Mouse (Mus musculus) retina, adult 2 months (tissue): ENCODE measurements around the gene Spats1.
"Not testable (repeated sequence)": the region's sequence is repeated elsewhere in the genome, so short reads cannot be mapped to it uniquely, and the experiment has no call there.

Source experiments
- DNase-seq: peaks from one replicate; pipeline ENCODE4 v3.0.0-alpha.2; 2012; ENCODE audit warnings: low read depth, low spot score

Spats1 gene

DNA sequence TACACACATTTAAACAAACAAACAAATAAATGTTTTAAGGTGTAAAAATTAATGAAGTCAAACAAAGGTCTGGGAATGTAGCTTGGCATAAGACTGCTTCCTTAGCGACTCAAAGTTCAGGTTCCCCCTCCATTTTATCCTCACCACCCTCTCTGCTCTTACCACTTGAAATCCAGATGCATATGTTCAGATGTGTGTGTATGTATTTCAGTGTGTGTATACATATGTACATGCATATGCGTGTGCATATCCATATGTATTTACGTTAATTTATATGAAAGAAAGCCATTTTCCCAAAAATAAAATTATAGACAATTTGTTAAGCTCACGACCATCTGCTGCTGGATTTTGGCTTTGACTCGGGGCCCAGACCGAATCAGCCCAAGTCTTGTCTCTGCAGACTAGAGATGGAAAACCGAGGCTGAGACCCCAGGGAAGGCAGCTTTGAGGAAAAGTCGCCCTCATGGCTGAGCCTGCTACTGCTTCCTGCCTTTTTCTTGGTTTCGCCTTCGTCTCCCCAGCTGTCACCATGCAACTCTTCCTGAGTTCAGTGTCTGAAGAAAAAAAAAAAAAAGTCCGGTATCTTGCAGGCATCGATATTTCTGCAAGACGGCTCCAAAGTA lies 15.4 kb upstream of the Spats1 start:
- no peak for DNase-seq

DNA sequence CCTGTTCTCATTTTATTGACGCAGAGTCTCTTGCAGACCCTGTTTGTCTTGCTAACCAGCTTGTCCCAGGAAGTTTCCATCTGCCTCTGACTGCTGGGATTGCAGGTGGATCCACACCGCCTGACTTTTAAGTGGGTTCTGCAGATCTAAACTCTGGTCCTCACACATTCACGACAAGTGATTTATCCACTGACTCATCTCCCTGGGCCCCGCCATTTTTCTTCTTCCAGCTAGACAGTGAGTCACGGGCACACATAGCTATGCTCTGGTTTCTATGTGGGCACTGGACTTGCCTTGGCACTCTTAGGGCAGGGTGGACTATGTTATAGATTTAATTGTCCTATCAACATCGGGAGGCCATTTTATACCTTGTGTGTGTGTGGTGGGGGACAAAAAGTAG lies 14.5 kb upstream of the Spats1 start:
- no peak for DNase-seq

DNA sequence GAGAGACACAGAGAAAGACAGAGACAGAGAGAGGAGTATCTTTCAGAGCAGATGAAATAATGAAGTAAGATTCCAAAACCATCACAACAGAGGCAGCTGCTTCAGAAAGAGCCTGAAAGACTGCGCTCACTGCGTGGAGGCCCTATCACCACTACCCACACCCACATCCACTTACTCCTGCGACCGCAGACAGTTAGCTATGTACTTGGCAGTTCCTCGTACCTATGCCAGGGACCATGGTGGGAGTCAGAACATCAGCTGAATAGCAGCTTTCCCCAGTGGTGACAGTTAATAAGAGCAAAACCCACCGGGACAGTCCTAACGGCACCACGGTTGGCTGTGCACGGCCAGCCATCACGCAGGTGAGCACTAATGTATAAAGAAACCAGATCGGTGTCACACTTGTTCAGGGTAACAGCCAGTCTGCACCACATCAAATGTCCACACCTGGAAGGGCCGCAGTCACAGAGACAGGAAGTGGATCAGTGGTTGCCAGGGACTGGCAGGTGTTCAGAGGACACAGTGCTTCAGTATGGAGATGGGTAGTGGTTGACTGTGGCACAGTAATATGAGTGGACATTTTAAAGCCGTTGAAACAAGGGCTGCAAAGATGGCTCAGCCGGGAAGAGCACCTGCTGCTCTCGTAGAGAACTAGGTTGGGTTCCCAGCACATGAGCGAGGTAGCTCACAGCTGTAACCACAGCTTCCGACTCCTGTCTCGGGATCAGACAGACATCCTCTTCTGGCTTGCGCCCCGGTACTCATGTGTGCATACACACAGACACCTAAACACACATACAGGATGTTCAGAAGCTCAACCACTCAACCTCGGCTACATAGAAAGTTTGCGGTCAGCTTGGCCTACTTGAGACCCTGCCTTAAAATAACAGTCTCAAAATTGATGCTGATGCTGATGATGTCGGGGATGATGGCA lies 13.4 kb upstream of the Spats1 start:
- no peak for DNase-seq

DNA sequence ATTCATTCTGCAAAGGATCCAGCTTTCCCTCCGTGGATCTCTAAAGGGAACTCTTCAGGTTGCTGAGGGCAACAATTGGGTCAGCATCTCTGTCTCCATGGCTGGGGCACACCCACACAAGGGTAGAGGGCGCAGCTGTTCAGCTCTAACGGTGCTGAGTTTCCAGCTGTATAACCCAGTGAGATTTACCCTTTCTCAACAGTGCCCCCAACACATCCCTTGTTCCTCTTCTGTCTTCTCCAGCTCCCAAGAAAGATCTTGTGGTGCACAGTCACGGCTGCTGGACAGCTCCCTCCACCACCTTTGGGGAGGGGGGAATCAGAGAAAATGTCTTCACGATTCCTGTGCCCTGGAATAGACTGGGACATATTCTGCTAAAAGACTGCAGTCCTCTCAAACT lies 12.0 kb upstream of the Spats1 start:
- DNase-seq = no peak

DNA sequence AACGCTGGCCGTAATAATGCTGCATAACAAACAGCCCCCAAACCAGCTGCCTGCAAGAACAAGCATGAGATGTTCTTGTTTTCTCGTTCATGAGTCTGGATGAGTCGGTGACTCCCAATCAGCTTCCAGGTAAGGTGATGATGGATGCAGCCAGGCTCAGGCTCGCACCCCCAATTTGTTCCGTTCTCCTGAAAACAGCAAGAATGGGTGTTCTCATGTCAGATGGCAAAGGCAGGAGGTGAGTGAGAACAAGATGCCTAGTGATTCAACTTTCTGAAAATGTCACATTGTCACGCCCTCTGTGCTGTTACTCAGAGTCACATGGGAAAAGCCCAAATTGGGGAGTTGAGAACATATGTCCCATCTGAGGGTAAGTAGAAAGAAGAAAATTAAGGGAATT lies 10.4 kb upstream of the Spats1 start:
- DNase-seq = no peak

DNA sequence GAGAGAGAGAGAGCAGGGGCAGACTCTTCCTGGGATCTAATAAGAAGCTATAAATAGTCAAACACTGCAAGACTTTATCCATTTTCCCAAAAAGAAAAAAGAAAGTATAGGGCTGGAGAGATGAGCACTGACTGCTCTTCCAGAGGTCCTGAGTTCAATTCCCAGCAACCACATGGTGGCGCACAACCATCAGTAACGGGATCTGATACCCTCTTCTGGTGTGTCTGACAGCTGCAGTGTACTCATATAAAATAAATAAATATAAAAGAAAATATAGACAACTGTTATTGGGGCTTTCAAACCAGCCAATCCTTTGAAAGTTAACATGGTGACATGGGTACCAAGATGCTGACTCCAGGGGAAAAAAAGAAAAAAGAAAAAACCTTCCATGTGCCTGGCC lies 5.2 kb upstream of the Spats1 start:
- no peak for DNase-seq

DNA sequence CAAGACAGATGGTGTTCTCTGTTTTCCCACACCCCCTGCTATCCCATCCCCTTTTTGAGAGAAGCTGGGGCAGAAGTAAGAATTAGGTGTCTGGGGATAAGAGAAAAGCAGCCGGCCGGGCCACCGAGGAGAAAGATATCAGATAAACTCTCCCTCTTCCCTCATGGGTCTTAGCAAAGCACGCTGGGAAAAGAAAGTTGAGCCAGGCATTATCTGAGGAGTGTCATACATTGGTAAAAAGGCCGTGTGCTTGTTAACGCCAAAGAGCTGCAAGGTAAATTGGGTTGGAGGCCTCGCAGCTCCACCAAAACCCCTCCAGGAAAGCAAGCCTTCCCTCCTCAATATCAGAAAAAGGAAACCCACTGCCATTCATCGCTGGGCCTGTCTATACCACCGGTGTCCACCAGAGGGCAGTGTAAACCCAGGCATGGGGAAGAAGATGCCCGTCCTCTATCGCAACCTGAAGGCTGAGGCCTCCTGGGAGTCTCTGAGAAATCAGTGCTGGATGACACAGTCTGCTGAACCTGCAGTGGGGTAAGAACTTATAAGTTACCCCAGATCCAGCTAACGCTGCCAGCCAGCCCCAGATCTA lies 3.1 kb upstream of the Spats1 start:
- DNase-seq = peak; percentile 56

DNA sequence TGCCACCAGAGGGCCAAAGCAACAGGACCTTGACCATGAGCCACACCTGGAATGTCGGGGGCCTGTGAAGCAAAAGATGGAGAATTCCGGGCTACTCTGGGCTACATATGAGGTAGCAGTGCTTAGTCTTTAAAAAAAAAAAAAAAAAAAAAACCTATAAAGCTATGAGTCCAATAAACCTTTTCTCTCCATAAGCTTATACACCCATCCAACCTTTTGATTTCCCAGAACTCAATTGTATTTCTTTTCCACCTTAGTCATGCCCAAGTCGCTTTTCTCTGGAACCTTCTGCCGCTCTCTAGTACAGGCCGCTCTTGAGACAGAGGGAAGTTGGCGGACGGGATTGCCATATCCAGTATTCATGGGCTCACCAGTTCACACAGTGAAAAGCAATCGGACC lies 1.1 kb downstream of the Spats1 start:
- DNase-seq = no peak

DNA sequence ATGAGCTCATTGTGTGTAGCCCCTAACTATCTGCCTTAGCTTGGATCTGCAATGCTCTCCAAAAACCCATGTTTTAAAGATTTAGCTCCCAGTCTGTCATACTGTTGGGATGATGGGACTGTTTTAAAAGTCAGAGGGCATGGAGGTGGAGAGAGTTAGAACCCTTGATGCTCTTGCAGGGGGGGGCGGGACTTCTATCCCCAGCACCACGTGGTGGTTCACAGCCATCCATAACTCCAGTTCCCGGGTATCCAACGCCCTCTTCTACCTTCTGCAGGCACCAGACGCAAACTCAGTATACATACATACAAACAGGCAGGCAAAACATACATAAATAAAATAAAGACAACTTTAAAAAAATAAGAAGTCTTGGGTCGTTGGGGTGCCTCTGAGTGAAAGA lies 1.5 kb downstream of the Spats1 start:
- DNase-seq = no peak

DNA sequence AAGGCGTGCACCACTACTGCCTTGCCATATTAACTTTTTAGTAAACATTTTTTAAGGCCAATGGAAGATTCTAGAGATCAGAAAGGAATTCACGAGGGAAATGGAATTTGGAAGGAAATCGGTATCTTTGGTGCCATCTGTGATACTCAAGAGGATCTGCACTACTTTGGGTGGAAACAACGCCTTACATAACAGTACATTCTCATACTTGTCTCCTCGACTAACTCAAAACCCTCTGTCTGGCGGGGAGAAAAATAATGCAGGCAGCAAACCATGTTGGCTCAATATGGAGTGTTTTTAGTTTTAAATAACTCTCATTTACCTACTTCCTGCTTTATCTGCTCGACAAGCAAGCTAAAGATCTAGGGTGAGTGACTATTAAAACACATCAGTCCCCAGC lies 4.5 kb downstream of the Spats1 start:
- no peak for DNase-seq

DNA sequence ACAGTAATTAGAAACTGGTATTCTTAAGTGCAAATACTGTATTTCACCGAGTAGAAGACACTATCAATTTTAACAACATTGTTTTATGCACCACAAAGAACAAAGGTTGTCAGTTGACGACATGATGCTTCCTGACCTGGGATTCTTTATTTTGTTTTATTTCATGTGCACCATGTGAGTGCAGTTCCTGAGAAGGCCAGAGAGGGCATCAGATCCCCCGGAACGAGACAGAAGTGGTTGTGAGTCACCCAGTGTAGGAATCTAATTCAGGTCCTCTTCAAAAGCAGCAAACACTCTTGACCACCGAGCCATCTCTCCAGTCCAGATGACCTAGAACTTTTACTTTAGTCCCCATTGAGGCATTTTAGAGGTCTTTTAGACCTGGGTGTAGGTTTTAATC lies 6.9 kb downstream of the Spats1 start:
- DNase-seq = no peak

DNA sequence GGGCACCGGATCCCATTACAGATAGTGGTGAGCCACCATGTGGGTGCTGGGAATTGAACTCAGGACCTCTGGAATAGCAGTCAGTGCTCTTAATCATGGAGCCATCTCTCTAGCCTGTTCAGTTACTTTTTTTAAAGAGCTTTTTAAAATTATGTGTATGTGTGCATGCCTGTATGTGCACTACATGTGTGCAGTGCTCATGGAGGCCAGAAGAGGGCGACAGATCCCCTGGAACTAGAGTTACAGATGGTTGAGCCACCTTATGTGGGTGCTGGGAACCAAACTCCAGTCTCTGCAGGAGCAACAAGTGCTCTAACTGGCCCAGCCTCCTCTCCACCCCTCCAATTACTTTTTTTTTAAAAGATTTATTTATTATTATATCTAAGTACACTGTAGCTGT lies 8.5 kb downstream of the Spats1 start:
- DNase-seq = no peak

DNA sequence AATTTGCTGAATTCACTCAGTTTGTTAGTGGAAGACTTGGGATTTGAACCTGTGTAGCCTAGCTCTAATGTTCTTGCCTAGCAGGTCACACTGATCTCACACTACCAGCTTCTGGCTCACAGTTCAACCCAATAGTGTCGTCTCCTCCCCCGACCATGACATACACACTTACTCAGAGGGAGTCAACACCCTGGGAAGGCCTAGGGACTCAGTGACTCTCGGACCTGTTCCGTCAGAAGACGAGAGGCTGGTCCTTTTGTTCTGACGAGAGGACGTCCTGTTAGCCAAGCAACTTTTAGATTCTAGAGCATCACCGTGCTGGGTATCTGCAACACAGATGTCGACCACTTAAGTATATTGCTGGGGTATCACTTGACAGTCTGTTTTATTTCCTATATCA lies 11.0 kb downstream of the Spats1 start:
- no peak for DNase-seq

DNA sequence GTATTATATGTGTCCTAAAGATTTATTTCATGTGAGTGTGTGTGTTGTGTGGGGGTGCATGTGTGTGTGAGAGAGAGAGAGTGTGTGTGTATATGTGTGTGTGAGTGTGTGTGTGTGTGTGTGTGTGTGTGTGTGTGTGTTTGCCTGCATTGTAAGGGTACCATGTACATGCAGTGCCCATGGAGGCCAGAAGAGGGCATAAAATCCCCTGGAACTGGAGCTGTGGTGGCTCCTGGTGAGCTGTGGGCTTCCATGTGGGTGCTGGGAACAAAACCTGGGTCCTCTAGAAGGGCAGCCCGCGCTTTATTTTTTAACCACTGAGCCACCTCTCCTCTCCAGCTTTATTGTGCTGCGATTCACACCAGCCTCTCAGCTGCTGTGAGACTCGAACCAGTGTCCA lies 12.7 kb downstream of the Spats1 start:
- no peak for DNase-seq

DNA sequence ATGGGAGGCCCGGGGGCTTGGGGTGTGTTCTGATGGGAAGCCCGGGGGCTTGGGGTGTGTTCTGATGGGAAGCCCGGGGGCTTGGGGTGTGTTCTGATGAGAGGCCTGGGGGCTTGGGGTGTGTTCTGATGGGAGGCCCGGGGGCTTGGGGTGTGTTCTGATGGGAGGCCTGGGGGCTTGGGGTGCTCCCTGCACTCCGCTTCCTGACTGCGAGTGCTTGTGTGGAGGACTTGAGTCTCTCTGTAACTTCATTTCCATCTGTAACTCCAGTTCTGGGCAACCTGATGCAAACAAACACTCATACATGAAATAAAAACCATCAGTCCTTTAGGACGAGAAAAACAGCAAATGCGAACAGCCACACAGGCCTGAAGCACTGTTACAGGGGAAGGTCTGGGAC lies 16.2 kb downstream of the Spats1 start:
- no peak for DNase-seq

DNA sequence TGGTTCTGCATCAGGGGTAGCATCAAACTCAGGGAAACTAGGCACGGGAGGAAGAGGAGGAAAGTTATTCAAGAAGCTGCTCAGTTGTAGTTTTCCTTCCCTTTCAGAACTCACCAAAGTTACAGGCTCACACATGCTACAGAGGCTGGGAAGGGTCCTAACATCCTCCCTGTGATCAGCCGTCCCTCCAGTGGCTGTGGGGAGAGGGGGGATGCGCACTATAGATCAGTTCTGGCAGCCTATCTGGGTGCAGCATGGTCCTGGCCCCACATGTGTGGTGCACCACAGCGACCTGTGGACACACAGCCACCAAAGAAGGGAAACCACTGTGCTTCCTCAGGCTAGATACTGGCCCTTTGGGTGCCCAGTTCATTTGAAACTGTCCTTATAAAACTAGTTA lies 16.7 kb downstream of the Spats1 start:
- no peak for DNase-seq

DNA sequence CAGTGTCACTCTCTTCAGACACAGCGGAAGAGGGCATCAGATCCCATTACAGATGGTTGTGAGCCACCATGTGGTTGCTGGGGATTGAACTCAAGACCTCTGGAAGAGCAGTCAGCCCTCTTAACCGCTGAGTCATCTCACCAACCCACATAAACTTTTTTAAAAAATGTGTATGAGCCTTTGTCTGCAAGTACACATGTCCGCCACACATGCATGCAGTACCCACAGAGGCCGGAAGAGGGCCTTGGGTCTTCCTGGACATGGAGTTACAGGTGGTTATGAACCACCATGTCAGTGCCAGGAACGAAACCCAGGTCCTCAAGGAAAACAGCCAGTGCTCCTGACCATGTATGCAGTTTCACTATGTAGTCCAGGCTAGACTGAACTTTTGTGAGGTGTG lies 17.7 kb downstream of the Spats1 start:
- no peak for DNase-seq

DNA sequence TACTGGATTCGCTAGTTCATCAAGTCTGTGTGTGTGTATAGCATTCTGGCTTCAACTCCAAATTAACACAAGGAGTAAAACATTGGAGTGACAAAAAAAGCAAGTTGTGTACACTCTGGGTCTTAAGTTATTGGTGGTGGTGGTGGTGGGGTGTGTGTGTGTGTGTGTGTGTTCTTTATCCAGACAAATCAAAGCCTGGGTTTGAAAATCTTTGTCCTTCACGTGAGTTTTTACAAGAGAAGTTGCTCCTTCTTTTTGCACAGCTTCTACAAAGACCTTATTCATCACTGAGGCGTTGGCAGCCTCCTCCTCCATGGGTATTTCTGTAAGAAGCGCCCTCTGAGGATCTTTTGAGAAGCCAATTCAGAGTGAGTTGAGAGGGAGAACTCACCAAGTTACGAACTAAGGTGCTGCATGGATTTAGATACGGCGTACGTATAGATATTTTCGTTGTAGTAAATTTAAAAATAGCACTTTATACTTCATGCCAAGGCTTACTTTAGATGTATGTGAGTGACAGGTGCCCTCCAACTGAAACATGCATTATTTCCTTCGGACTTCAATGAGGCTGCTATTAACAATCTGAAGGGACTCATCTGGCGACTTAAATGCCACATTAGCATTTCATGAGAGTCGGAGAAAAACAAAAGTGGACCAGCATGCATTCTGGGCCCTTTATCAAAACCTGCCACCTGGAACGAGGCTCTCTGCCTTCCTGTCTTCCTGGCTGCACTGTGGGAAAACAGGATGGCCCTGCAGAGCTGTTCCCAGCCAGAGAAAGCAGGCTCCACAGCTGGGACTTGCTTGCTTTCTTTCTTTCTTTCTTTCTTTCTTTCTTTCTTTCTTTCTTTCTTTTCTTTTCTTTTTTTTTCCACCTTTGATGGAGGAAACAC lies 18.7 kb downstream of the Spats1 start:
- no peak for DNase-seq

DNA sequence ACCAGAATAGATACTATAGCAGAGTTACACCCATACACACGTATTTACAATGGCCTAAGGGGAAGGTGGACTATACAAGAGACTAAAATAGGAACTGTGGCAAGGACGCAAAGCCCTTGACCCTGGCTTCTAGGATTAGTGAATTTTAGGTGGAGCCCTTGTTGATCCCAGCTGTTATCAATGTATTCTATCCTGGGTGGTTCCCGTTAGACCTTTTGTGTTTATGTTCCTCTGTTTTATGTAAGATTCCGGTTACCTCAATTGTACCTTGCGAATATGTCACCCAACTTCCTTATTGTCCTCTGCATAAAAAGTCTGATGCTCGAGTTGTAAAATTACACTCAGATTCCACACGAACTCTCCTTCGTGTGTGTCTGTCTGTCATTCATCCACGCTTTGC lies 19.4 kb downstream of the Spats1 start:
- DNase-seq = not testable (repeated sequence)

DNA sequence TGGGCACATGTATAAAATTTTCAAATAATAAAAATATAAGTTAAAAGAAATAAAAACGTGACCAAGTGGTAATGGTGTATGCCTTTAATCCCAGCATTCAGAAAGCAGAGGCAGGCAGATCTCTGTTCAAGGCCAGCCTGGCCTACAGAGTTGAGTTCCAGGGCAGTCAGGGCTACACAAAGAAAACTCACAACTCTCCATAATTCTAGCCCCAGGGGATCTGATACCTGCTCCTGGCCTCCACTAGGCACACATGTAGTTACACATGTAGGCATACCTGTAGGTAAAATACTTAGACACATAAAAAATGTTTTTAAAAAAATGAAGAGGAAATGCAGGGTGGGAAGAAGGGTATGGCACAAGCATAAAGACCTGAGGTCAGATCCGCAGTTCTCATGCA lies 20.4 kb downstream of the Spats1 start:
- DNase-seq = no peak

DNA sequence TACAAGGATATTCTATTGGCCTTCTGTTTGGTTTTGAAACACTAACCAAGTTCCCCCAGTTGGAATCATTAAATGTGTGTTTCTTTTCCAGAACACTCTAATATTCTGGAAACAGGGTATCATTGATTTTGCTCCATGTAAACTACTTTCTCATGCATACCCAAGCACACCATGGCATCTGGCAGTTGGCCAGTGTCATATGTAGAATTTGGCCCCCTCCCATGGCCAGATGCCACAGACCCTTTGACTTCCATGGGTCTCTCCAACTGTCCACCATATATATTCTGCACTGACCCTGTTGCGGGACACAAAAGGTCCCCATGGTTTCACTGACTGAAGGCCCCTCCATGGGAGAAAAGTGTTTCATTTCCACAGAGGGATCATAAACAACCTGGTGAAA lies 22.9 kb downstream of the Spats1 start:
- DNase-seq = no peak

DNA sequence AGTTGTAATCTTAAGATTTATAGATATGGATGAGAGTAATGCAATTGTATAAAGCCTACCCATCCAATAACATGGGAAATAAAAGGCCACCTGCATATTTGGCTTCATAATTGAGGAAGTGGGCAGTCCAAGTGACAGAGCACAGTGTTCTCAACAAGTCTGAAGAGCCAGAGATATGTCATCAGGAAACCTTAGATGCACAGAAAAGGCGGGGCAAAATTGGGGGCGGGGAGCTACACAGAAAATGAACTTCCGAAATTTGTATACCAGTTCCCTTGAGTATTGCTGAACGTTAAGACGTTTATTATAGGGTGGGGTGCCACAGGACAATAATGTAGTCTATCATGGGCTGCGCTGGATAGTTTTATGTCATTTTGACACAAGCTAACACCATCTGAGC lies 25.1 kb downstream of the Spats1 start:
- no peak for DNase-seq
